Comparison of ENCODE assay signal across 18 mouse cellular contexts in the genomic region with DNA sequence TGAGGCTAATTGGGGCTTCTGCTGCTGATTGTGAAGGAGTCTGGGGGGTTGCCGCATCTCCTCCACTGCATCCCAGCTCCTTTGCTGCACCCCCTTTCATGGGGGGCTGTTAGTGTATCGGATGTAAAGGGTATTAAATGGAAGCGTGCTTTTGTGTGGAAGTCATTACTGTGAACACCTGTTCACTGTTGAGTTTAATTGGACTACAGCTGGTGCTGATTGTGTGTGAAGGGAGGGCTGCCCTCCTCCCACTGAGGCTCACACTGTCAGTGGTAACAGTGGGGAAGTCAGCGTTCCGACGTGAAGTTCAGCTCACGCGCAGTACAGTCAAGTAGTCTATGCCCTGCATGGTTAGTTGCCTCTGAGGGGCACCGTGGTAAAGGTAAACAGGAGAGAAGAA.
DNase-seq lines count a peak whose midpoint lies in the region; ATAC-seq lines count a peak whose summit lies in the region.
"Had no signal": no experiment of that assay in that cellular context is flagged by ENCODE, and none has a peak within 500 bp of the region (broad histone marks: within the 10 kb centered on the region; RNA-seq: fewer than 3 reads in every experiment).

No protein-coding gene starts in this region.

- WGBS in hindbrain, embryonic 14.5 days: 41% methylated on average over 9 of the region's 9 CpGs
- 44% methylated on average over 9 of the region's 9 CpGs for WGBS in hindbrain, embryonic 13.5 days
- WGBS in neural tube, embryonic 14.5 days: 32% methylated on average over 9 of the region's 9 CpGs
- 58% methylated on average over 9 of the region's 9 CpGs for WGBS in limb, embryonic 10.5 days

- ATAC-seq in hindbrain, embryonic 14.5 days (ENCODE audit: low FRiP score): 0 out of 2 replicates have a peak, but pooled peaks have one; percentile 23
- no peak for ATAC-seq in hindbrain, embryonic 13.5 days (ENCODE audit: low FRiP score)
- ATAC-seq in neural tube, embryonic 14.5 days (ENCODE audit: low read depth): 0 out of 2 replicates have a peak, but pooled peaks have one; percentile 62
- ATAC-seq: intestine, embryonic 16.5 days; lung, postnatal 0 days had no signal

- no peaks in the 10 kb centered on the region for H3K36me3 ChIP-seq in hindbrain, embryonic 14.5 days (replicated peaks; ENCODE audit: control insufficient read depth, insufficient read depth)
- H3K36me3 ChIP-seq in hindbrain, embryonic 13.5 days: no peaks in the 10 kb centered on the region
- no peaks in the 10 kb centered on the region for H3K36me3 ChIP-seq in neural tube, embryonic 14.5 days (ENCODE audit: control insufficient read depth, insufficient read depth, low read length)
- no peaks in the 10 kb centered on the region for H3K36me3 ChIP-seq in limb, embryonic 10.5 days
- H3K36me3 ChIP-seq: embryonic facial prominence, embryonic 12.5 days; hindbrain, embryonic 10.5 days had no signal

- H3K9me3 ChIP-seq in hindbrain, embryonic 14.5 days (ENCODE audit: control insufficient read depth, low read length): no peaks in the 10 kb centered on the region
- 0 out of 2 replicates have a peak, but pooled peaks cover 2% of the 10 kb centered on the region for H3K9me3 ChIP-seq in hindbrain, embryonic 13.5 days
- no peaks in the 10 kb centered on the region for H3K9me3 ChIP-seq in neural tube, embryonic 14.5 days (ENCODE audit: control insufficient read depth, low read length)
- H3K9me3 ChIP-seq in limb, embryonic 10.5 days (replicated peaks): no peaks in the 10 kb centered on the region
- H3K9me3 ChIP-seq: embryonic facial prominence, embryonic 12.5 days; hindbrain, embryonic 10.5 days had no signal

- H3K27ac ChIP-seq in hindbrain, embryonic 14.5 days: no peak overlapping the region
- H3K27ac ChIP-seq in hindbrain, embryonic 13.5 days: no peak overlapping the region
- no peak overlapping the region for H3K27ac ChIP-seq in neural tube, embryonic 14.5 days (ENCODE audit: low read depth, low read length)
- H3K27ac ChIP-seq in limb, embryonic 10.5 days: no peak overlapping the region
- H3K27ac ChIP-seq: embryonic facial prominence, embryonic 12.5 days; hindbrain, embryonic 10.5 days had no signal

- no peak overlapping the region for H3K9ac ChIP-seq in hindbrain, embryonic 14.5 days
- H3K9ac ChIP-seq in hindbrain, embryonic 13.5 days: no peak overlapping the region
- H3K9ac ChIP-seq in neural tube, embryonic 14.5 days (replicated peaks; ENCODE audit: low read depth, low read length): no peak overlapping the region
- H3K9ac ChIP-seq: embryonic facial prominence, embryonic 12.5 days had no signal

- no peak overlapping the region for H3K4me2 ChIP-seq in hindbrain, embryonic 14.5 days (replicated peaks)
- no peak overlapping the region for H3K4me2 ChIP-seq in hindbrain, embryonic 13.5 days
- H3K4me2 ChIP-seq in neural tube, embryonic 14.5 days (ENCODE audit: low read depth, low read length): no peak overlapping the region
- H3K4me2 ChIP-seq: embryonic facial prominence, embryonic 12.5 days had no signal

- peaks cover 15% of the 10 kb centered on the region for H3K4me1 ChIP-seq in hindbrain, embryonic 14.5 days (replicated peaks; ENCODE audit: control insufficient read depth, insufficient read depth, low read length)
- peaks cover 58% of the 10 kb centered on the region for H3K4me1 ChIP-seq in hindbrain, embryonic 13.5 days (replicated peaks)
- peaks cover 3% of the 10 kb centered on the region; the same call in 1 of the 2 replicates for H3K4me1 ChIP-seq in neural tube, embryonic 14.5 days (ENCODE audit: control insufficient read depth, insufficient read depth, low read length)
- peaks cover 63% of the 10 kb centered on the region for H3K4me1 ChIP-seq in limb, embryonic 10.5 days

- no peaks in the 10 kb centered on the region for H3K27me3 ChIP-seq in hindbrain, embryonic 14.5 days (ENCODE audit: control insufficient read depth, insufficient read depth, low read length)
- no peaks in the 10 kb centered on the region for H3K27me3 ChIP-seq in hindbrain, embryonic 13.5 days
- no peaks in the 10 kb centered on the region for H3K27me3 ChIP-seq in neural tube, embryonic 14.5 days (ENCODE audit: control insufficient read depth, insufficient read depth, low read length)
- no peaks in the 10 kb centered on the region for H3K27me3 ChIP-seq in limb, embryonic 10.5 days (ENCODE audit: low read depth, poor library complexity, severe bottlenecking)
- H3K27me3 ChIP-seq: CH12.LX; embryonic facial prominence, embryonic 12.5 days had no signal

- no peak overlapping the region for H3K4me3 ChIP-seq in hindbrain, embryonic 14.5 days (replicated peaks; ENCODE audit: low read length)
- no peak overlapping the region for H3K4me3 ChIP-seq in hindbrain, embryonic 13.5 days
- H3K4me3 ChIP-seq in neural tube, embryonic 14.5 days (ENCODE audit: low read depth, low read length): no peak overlapping the region
- no peak overlapping the region for H3K4me3 ChIP-seq in limb, embryonic 10.5 days
- H3K4me3 ChIP-seq: embryonic facial prominence, embryonic 12.5 days; hindbrain, embryonic 10.5 days had no signal

- no peak for DNase-seq in hindbrain, embryonic 14.5 days (ENCODE audit: low spot score)
- DNase-seq in neural tube, embryonic 10.5 days (ENCODE audit: extremely low spot score, low spot score): no peak
- DNase-seq in limb, embryonic 10.5 days (ENCODE audit: low spot score): peak; percentile 32
- DNase-seq in cerebellum, postnatal 10 days: no peak
- DNase-seq in spleen, postnatal 10 days (ENCODE audit: low spot score in 2 of 2): no peak
- DNase-seq: adrenal gland, postnatal 25 days; cerebellum, adult 2 months; gastrocnemius, postnatal 36 days; kidney, postnatal 36 days; liver; thymus, adult 2 months had no signal
